ENCODE assay signal across 11 mouse cellular contexts in genomic region chr16:91140457-91140856, GRCm38 (mm10). TPM values are rescaled to one million over a fixed set of nuclear protein-coding genes. Genes with fewer than 3 reads are reported as not detected.
DNase-seq lines count a peak whose midpoint lies in the region; ATAC-seq lines count a peak whose summit lies in the region.
"Had no signal": no experiment of that assay in that cellular context is flagged by ENCODE, and none has a peak within 500 bp of the region (broad histone marks: within the 10 kb centered on the region; RNA-seq: fewer than 3 reads in every experiment).

No protein-coding gene starts in this region.

- 0 out of 2 replicates have a peak overlapping the region, but pooled peaks have one; percentile 14 for H3K4me2 ChIP-seq in hindbrain, embryonic 11.5 days (replicated peaks; ENCODE audit: low read depth, low read length)
- peak overlapping the region; percentile 31 for H3K4me2 ChIP-seq in midbrain, embryonic 14.5 days (ENCODE audit: low read length)

- 9% methylated on average over 10 of the region's 10 CpGs for WGBS in hindbrain, embryonic 11.5 days
- 2% methylated on average over 10 of the region's 10 CpGs for WGBS in midbrain, embryonic 14.5 days

- no peak overlapping the region for H3K4me3 ChIP-seq in hindbrain, embryonic 11.5 days (ENCODE audit: low read depth, low read length)
- H3K4me3 ChIP-seq in midbrain, embryonic 14.5 days (replicated peaks; ENCODE audit: low read depth, low read length): no peak overlapping the region

- no peak overlapping the region for H3K27ac ChIP-seq in hindbrain, embryonic 11.5 days (ENCODE audit: low read depth, low read length)
- H3K27ac ChIP-seq in midbrain, embryonic 14.5 days (replicated peaks; ENCODE audit: low read depth, low read length): no peak overlapping the region
- H3K27ac ChIP-seq: kidney, postnatal 0 days; liver, embryonic 14.5 days had no signal

- ATAC-seq in hindbrain, embryonic 11.5 days (ENCODE audit: low FRiP score): peak; percentile 96
- peak; percentile 90 for ATAC-seq in midbrain, embryonic 14.5 days (ENCODE audit: low FRiP score, low TSS enrichment)

- H3K9me3 ChIP-seq in hindbrain, embryonic 11.5 days (ENCODE audit: control insufficient read depth, low read length): no peaks in the 10 kb centered on the region
- H3K9me3 ChIP-seq in midbrain, embryonic 14.5 days (ENCODE audit: control insufficient read depth, low read length): no peaks in the 10 kb centered on the region

- H3K36me3 ChIP-seq in hindbrain, embryonic 11.5 days (ENCODE audit: control insufficient read depth, insufficient read depth, low read length): no peaks in the 10 kb centered on the region
- H3K36me3 ChIP-seq in midbrain, embryonic 14.5 days (ENCODE audit: control insufficient read depth, insufficient read depth, low read length): no peaks in the 10 kb centered on the region

- H3K27me3 ChIP-seq in hindbrain, embryonic 11.5 days (ENCODE audit: control insufficient read depth, insufficient read depth, low read length): peaks cover 58% of the 10 kb centered on the region
- H3K27me3 ChIP-seq in midbrain, embryonic 14.5 days (ENCODE audit: control insufficient read depth, insufficient read depth, low read length): peaks cover 50% of the 10 kb centered on the region

- DNase-seq in R1 (ENCODE audit: low read depth, low spot score): peak; percentile 43
- DNase-seq in embryo, embryonic 11.5 days (ENCODE audit: low read depth, low spot score): peak; percentile 4
- peak; percentile 67 for DNase-seq in hindbrain, embryonic 11.5 days (ENCODE audit: low spot score)
- peak; percentile 78 for DNase-seq in midbrain, embryonic 14.5 days
- DNase-seq in gastrocnemius, postnatal 36 days: no peak
- no peak for DNase-seq in right cerebral cortex, adult 18-20 months
- DNase-seq in frontal cortex, adult 2 months (ENCODE audit: extremely low spot score in 1 of 2, low spot score in 1 of 2): no peak
- DNase-seq: cerebellum, adult 11-12 months had no signal

- H3K4me1 ChIP-seq in hindbrain, embryonic 11.5 days (replicated peaks; ENCODE audit: control insufficient read depth, insufficient read depth, low read length): peaks cover 5% of the 10 kb centered on the region; the same call in 1 of the 2 replicates
- H3K4me1 ChIP-seq in midbrain, embryonic 14.5 days (ENCODE audit: control insufficient read depth, insufficient read depth, low read length): peaks cover 10% of the 10 kb centered on the region

- no peak overlapping the region for H3K9ac ChIP-seq in hindbrain, embryonic 11.5 days (ENCODE audit: low read depth, low read length)
- no peak overlapping the region for H3K9ac ChIP-seq in midbrain, embryonic 14.5 days (replicated peaks; ENCODE audit: low read length)
- H3K9ac ChIP-seq: liver, embryonic 14.5 days had no signal

- intact Hi-C loops in gastrocnemius, postnatal 36 days (cut with DNase I): no loop called here

RNA-seq across cellular contexts. Expression of gene 4932438H23Rik, which starts 45.5 kb away (rescaled TPM):
- 0.17 and 0.25 TPM in 2 replicates for polyA plus RNA-seq in hindbrain, embryonic 11.5 days (2014; fragmentation: Nextera tagmentation; extraction: Ambion mirVana)
- polyA plus RNA-seq in midbrain, embryonic 14.5 days (2014; fragmentation: Nextera tagmentation; extraction: Ambion mirVana): 0.34 and 1.7 TPM in 2 replicates
- total RNA-seq in gastrocnemius, postnatal 36 days (2021): under 1 TPM; 0.32 to 0.74 TPM
- 1.0 and 1.6 TPM in 2 replicates for polyA plus RNA-seq in frontal cortex, adult 2 months (2012; rRNA removed)
- polyA plus RNA-seq: heart, embryonic 16.5 days; liver, embryonic 14.5 days had no signal

Comparison
In these comparisons a context has a peak if more than half of its experiments do, and no peak if none do; other contexts are left out.
1. DNase-seq: peak in R1 (single experiment), embryo, embryonic 11.5 days (single experiment), hindbrain, embryonic 11.5 days (single experiment) and midbrain, embryonic 14.5 days (single experiment); none in gastrocnemius, postnatal 36 days (0 of 2), right cerebral cortex, adult 18-20 months (single experiment) and frontal cortex, adult 2 months (0 of 2).